Mouse (Mus musculus): ENCODE data around the gene Car5a.
A peak's percentile ranks its signal among the peaks of the same experiment; 100 is the strongest.

Gene Car5a

DNA sequence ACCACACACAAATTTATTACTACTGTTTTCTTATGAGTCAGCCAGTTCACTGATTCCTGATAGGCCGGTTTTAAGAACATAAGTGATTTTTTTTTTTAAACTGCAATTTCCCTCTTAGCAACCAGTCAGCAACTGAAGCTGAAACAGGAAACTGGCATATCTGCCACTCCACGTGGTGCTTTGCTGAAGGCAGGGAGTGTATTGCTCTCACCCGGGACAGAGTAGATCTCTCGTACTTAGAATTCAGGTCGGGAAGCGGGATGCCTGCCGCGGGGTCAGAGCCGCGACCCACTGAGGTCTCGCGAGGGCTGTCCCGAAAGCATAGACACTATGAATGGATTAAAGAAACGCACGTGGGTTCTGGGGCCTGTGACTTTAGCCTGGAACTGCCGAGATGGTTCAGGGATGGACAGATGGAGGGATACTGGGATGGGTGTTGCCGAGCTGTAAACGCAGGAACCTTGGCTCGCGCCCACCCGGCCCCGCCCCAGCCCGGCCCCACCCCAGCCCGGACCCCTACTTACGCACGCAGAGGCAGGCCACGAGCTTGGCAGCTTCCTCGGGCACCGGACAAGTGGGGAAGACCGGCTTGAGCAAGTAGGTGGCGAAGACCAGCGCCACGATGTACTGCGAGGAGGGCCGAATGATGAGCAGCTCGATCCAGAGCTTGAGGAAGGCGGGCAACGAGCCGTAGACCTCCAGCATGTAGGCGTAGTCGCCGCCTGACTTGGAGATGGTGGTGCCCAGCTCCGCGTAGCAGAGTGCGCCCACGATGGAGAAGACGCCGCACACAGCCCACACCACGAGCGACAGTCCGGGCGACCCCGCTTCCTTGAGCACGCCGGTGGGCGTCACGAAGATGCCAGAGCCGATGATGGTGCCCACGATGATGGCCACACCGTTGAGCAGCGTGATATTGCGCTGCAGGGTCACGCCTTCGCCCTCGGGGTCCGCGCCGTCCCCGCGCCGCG lies 37.9 kb downstream of the Car5a start:
- peak; percentile 58 for DNase-seq (ENCODE audit: extremely low spot score, low spot score)

DNA sequence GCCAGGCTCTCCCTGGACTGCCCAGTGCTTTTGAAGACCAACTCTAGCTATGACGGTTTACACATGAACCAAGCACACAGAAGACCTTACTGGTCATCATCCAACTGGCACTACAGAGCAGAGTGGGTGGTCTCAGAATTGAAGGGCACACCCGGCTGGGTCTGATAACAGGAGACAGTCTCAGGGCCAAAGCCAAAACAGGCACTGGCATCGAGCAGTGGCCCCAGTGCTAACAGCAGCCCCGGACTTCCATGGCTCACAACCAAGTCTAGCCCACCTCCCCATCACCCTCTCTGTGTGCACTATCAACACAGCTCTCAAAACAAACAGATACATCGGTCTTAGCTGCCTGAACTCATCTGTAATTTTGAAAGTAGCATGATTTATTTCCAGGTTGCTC lies 38.8 kb downstream of the Car5a start:
- DNase-seq (ENCODE audit: extremely low spot score, low spot score), result no peak

DNA sequence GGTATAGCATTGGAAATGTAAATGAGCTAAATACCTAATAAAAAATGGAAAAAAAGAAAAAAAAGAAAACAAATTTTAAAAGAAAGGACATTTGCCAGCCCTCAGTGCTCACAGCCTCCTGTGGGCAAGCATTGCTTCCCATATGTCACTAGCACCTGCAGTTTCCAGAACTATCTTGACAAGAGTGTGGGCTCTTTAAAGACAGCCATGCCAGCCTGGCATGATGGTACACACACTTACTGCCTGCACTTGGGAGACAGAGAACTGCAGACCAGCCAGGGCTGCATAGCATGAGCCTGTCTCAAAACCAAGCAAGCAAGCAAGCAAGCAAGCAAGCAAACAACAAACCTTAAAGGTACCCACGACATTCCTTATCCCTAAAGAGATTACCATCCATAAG lies 39.3 kb downstream of the Car5a start:
- DNase-seq (ENCODE audit: extremely low spot score, low spot score), result no peak

DNA sequence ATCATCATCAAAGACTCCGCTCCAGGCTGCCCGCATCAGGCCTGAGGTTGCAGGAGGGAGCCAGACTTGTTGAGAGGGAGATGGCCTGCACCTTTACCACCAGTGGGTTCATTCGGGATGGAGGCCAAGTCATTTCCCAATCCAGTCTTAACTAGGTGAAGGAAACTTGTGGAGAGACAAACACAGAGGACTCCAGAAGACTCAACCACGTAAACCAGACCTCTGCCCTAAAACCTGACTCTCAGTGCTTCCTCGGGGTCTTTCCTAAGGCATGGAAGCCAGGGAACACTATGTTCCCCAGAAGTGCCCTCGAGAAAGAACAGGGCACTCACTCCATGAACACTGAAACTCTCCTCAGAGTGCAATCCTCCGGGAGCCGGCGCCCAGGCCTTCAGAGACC lies 39.7 kb downstream of the Car5a start:
- no peak for DNase-seq (ENCODE audit: extremely low spot score, low spot score)

DNA sequence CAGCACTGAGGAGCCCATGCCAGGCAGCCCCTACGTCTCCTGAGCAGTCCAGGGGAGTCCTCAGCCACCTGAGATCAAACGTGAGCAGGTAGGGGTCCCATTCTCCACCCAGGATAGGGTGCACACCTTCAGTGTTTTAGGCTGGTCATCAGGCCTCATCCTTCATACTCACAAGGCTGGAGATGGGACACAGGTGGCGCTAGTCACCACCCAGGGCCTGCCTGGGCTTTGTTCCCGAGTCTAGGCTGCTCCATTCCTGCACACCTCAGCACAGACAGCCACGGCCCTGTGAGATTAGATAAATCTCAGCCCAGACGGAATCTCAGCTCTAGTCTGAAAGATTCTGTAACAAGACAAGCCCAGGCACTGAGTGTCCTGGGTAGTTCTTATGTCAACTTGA lies 40.7 kb downstream of the Car5a start:
- no peak for DNase-seq (ENCODE audit: extremely low spot score, low spot score)

DNA sequence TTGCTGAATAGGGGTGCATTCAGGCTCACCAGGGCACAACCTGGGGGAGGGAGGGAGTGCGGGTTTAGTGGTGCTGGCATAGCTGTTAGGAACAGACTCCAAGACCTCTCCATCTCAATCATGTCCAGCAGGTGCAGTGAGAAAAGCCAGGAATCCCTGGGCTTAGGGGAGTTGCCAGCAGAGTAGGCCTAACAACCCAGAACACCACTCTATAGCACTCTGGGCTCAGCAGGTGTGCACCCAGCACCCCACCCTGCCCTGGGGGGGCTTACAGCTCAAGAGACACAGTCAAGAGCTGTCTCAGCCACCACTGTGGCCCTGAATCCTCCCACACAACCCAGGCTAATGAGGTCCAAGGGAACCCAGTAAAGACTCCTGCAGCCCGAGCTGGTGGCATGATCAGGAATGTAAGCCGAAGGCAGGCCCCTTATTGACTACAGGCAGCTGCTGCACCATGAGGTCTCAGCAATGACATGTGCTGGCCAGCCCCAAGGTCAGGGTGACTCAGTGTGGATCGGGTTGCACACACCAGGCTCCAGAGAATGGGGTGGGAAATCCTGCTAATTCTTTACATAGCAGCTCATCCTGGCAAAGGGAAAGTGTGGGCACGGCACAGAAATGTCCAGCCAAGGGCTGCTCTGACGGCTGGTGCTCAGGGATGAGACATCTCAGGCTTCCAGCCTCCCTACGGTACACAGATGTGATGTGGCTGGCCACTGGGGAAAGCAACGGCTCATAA lies 43.0 kb downstream of the Car5a start:
- DNase-seq (ENCODE audit: extremely low spot score, low spot score), result no peak

DNA sequence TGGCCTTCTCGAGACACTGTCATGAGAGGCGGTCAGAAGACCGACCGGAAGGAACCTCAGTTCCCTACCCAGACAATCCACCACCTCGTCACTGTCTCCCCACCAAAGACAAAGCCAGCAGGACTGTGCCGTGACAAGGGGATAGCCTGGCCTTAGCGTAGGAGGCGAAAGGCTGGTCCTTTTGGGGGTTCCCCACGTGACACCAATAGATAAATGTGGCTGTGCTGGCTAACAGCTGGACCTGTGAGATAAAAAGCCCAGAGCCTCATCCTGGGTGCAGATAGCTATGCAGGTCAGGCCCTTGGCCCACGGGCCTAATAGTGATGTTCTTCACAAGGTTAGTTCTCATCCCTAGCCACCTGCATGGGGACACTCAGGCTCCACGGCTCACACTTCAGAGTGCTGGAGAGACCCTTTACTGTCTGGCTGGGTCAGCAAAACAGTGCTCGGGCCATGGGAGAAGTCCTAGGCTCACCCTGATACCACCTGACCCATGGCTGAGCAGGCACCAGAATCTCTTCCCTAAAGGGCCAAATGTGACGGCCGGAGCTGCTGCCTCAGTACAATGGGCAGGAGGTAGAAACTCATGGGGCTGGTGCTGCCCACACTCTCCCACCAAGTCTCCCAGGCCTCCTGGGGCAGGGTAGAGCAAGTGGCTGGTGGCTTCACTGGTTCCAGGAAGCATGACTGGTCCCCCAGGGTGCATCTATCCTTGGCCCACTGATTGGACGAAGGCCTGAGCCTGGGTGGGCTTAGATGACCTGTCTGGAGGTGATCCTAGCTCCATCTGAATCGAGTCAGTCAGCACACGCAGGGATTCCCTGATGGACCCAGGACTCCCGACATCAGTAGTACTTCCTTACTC lies 45.3 kb downstream of the Car5a start:
- DNase-seq (ENCODE audit: extremely low spot score, low spot score), result no peak

DNA sequence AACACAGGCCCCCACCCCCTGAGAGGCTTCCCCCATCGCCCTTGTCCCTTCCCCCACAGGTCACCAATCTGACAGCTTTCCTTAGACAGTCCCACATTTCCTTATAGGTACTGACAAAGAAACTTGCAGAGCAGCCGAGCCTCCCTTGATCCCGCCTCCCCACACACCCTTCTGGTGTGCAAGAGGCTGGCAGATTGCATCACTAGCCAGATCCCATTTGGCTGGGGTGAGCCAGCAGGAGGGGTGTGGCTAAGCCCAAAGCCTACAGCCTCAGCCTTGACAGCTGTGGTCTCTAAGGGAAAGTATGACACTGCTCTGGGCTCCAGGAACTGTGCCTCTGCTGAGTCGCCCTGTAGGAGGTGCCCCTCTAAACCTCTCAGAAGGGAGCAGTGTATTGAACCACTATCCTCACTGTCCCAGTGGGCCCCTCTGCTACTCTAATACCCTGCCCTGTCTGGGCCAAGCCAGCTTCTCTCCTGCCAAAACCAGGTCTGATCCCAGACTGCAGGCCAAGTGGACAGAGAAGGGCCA lies 46.2 kb downstream of the Car5a start:
- DNase-seq (ENCODE audit: extremely low spot score, low spot score), result peak; percentile 64

DNA sequence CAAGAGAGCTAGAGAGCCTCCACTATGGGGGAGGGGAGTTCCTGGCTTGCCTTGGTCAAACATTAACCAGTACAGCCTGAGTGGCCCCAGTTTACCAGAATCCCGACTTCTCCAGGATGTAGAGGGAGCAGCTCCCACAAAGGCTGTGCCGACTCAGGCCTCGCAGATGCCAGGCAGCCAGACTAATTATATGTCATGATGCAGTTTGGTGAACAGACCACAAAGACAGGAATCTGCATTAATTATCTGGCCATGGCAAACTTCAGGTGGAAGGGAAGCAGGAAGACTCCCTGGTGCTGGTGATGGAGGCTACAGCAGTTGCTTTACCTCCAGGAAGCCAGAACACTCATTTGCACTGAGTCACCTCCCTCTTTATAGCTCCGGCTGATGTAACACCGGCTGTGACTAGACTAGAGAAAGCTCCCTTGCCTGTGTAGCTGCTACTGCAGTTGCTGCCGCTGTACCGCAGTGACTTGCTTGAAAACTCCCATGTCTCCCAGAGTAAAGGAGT lies 46.8 kb downstream of the Car5a start:
- peak; percentile 34 for DNase-seq (ENCODE audit: extremely low spot score, low spot score)

DNA sequence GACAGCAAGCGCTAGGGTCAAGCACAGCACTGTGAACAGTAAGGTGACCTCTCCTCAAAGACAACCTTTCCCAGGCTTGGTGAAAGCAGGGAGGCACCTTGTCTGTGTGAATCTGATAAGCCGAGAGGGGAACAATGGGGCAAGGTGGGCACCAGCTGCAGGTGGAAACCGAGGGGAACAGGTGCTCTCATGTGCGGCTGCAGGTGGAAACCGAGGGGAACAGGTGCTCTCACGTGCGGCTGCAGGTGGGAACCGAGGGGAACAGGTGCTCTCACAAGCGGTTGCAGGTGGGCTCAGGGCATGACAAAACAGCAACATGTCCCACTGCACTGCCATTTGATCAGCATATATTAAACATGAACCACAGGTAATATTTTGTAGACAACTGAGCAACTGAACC lies 47.5 kb downstream of the Car5a start:
- no peak for DNase-seq (ENCODE audit: extremely low spot score, low spot score)

DNA sequence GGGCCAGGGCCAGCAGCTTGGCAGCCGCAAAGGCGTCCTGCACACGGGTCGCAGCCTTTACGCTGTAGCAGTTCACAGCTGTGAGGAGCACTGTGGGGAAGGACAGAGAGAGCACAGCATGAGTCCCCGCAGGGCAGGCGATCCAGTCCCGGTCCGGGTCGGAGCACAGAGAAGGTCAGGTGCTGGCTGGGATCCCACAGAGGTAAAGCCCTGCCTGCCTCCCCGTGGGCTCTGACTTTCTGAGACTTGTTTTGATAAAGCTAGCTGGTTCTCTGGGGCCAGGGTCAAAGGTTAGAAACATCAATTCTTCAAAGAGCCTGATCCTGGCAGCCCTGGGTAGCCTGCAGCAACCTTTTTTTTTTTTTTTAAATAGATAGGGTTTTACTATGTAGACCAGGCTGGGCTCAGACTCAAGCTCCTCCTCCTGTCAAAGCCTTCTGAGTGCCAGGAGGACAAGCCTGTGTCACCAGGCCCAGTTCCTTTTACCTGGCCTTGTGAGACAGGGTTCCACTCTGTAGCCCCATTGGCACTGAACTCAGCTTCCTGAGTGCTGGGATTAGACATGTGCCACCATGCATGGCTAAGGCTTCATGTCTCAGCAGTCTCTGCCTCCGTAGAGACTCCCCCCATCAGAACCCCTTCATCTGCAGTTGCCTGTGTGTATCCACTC lies 48.1 kb downstream of the Car5a start:
- no peak for DNase-seq (ENCODE audit: extremely low spot score, low spot score)

DNA sequence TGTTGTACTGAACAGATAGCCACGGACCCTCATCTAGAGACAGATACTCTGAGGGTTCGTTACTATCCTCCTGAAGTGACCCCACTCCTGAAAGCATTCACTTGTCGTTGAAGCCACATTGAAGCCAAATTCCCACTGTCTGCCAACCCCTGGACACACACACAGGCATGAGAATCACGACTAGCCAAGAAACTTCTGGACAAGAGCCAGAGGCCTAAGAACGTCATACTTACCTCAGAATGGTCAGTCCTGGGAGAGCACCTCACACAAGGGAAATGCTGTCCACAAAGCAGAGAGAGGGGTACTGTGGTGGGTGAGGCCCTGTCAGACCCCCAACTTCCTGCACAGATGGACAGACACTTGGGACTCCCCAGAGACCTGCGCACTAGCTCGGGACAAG lies 48.8 kb downstream of the Car5a start:
- DNase-seq (ENCODE audit: extremely low spot score, low spot score), result no peak

DNA sequence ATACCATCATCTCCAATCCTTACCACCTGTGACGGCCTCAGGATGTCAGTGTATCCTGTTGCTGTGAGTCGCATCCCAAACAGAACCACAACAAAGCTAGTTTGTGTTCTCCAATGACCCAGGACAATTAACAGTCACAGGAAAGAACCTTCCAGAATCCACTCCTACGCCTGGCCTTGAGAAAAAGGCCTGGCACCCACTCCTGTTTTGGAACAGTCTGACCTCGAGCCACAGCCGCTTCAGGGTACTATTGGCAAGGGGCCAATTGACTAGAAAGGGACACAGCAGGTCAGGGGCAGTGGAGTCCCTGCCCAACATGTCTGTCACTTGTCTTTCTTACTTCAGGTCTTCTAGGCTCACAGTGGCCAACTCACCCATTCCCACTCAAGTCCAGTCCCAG lies 51.8 kb downstream of the Car5a start:
- no peak for DNase-seq (ENCODE audit: extremely low spot score, low spot score)

DNA sequence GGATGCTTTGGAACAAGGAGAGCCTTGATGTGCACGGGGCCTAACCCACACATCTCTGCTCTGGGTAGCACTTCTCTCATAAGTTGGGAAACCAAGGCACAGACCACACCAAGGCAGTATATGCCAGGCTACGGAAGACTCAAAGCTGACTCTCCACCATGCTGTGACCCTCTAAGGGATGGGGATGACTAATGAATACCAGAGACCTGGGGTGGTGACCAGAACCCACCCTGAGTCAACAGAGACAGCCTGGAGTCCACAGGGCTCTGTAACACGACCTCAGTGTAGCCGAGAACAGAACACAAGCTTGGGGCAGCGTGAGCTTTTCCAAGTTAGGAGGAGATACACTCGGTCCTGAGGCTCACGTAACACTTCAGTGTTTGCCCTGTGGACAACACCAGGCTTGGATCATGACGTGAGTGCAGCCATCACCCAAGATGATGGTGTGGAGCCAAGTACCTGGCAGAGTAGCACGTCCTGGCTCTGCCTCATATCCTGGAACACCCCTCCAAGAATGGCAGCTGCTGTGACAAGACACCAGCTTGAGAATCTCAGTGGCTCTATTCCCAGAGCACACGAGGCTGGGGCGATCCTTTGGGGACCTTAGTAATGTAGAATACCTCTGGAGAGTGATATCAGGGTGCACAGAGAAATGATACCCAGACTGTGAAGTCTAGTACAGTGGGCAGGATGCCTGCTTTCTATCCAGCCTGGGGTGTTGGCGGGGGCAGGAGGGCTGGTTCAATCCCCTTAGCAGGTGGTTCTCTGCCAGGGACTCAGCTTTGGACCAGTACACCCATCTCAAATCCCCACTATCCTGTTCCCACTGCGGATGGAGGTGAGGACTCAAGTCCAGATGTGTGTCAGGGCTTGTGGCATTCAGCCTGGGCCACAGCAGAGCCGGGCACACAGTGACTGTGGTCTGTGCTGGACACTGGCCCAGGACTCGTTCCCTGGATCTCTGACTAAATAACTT lies 54.6 kb downstream of the Car5a start:
- no peak for DNase-seq (ENCODE audit: extremely low spot score, low spot score)

DNA sequence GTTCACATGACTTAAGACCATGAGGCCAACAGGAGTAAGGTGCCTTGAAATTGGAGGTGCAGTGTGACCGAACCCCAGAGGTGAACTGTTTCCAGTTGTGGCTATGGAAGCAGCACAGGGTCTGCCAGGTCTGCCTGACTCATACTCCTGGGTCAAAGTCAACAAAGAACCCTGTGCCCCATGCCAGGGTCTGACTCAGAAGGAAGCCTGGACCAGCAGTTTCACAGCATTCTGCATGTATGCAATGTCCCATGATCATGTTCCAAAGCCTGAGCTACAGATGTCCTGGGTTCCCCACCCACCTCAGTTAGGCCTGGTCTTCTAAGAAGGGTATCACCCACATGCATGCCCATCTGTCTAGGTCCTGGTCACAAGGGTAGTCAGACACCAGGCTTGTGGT lies 55.4 kb downstream of the Car5a start:
- no peak for DNase-seq (ENCODE audit: extremely low spot score, low spot score)

DNA sequence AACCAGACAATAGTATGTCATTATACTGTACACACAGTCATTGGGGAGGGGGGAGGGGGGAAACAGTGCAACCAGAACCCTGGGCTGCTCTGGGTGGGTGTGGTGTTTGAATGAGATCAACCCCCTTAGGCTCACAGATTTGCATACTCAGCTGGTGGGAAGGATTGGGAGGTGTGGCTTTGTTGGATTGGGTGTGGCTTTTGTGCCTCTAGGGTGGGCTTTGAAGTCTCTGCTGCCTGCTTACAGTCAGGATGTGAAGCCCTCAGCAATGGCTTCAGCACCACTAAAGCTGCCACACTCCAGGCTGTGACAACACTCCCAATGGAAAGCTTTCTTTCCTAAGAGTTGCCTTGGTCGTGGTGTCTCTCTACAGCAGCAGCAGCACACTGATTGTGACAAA lies 57.2 kb downstream of the Car5a start:
- DNase-seq (ENCODE audit: extremely low spot score, low spot score), result no peak

DNA sequence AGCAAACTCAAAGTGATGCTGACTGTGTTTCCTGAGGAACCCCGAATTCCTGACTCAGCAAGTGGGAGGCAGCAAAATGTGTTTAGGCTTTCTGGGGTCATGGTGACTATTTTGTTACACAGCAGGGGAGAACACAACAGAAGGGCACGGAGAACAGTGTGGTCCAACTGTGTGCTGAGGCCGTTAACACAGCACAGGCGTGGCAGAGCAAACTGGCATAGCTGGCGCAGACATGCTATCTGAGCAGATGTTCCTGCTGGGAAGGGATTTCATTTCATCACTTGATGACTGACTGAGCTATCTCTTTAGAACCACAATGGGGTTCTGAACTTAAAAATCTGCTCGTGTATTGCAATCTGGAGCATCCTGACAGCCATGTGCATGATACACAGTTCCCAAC lies 59.3 kb downstream of the Car5a start:
- DNase-seq (ENCODE audit: extremely low spot score, low spot score), result no peak

DNA sequence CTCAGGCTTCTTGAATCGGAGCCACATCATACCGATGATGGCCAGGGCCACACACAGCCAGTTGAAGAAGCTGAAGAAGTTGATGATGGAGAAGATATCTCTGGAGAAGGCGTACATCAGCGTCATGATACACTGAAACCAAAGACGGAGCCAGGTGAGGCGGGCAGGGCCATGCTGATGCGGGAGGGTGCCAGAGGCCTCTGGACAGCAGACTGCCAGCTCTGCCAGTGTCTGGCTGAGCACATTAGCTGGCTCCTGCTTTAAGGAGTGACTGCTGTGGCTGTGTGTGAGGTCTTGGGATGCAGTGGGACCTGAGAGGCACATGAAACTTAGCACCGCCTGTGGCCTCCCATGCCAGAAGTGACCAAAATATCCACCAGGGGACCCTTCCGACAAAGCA lies 59.7 kb downstream of the Car5a start:
- no peak for DNase-seq (ENCODE audit: extremely low spot score, low spot score)

DNA sequence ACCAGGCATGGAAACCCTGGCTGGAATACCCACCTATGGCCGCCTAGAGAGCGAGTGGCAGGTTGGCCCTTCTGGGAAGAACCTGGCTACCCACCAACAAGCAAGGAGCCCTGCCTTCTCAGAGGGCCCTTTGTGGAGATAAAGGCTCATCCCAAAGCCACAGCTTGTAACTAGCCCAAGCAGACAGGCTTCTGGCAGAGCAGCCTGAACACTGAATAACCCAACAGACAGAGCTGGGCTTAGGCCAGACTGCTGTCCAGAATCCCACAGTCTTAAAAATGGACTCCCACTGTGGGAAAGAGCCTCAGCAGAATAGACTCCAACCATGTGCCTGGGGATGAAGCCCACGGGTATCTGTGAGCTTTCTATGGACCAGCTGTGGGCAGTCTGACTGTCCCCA lies 60.5 kb downstream of the Car5a start:
- DNase-seq (ENCODE audit: extremely low spot score, low spot score), result no peak

DNA sequence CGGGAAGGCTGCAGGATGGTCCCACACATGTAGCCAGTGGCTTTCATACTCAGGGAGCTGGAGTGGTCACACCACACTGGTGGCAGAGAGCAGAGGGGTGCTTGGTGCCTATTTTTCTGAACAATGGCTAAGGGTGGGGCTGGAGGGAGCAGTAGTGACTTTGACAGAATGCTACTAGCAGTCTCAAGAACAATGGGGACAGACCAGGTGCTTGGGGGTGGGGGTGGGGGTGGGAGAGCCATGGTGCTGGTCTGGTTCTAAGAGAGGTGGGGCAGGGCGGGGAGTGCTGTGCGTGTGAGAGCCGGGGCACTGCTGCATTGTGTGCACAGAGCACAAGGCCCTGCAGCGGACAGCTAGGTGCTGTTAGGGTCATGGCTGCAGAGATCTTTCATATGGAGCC lies 62.8 kb downstream of the Car5a start:
- no peak for DNase-seq (ENCODE audit: extremely low spot score, low spot score)
